Mouse (Mus musculus): ENCODE measurements at regions not wholly inside any gene's neighbourhood (a gene's known extent, or its start where the extent isn't known, plus 50 kb on each side); places are given as distances from the start of the nearest gene placed in this dataset.
A peak's percentile ranks its signal among the peaks of the same experiment; 100 is the strongest.

GRCm38 (mm10) chr1:151075541-151075940 lies 82.3 kb upstream of the Hmcn1 start:
- H3K9ac ChIP-seq (replicated peaks): no peak overlapping the region
- no peaks in the 10 kb centered on the region for H3K36me3 ChIP-seq
- 87% methylated on average over 6 of the region's 6 CpGs for WGBS
- H3K4me3 ChIP-seq (replicated peaks): no peak overlapping the region
- no peaks in the 10 kb centered on the region for H3K27me3 ChIP-seq
- H3K4me1 ChIP-seq (replicated peaks): peaks cover 3% of the 10 kb centered on the region; the same call in 1 of the 2 replicates
- no peak overlapping the region for H3K27ac ChIP-seq
- H3K9me3 ChIP-seq: no peaks in the 10 kb centered on the region
- no peak for ATAC-seq (ENCODE audit: insufficient number of reproducible peaks, insufficient read depth, low FRiP score, low TSS enrichment, low read depth)
- H3K4me2 ChIP-seq: no peak overlapping the region

- Histone ChIP-seq H3K4me2 (no peak overlapping the region), H3K9ac (replicated peaks) (no peak overlapping the region), H3K27me3 (no peaks in the 10 kb centered on the region), H3K9me3 (no peaks in the 10 kb centered on the region), H3K36me3 (no peaks in the 10 kb centered on the region), H3K4me3 (replicated peaks) (no peak overlapping the region), H3K27ac (no peak overlapping the region), H3K4me1 (replicated peaks) (peaks cover 6% of the 10 kb centered on the region; the same call in 1 of the 2 replicates)
- no peak for ATAC-seq (ENCODE audit: insufficient number of reproducible peaks, insufficient read depth, low FRiP score, low TSS enrichment, low read depth)
- 38% methylated on average over 16 of the region's 16 CpGs for WGBS
These were observed 85.8 kb upstream of the Hmcn1 start for GRCm38 (mm10) chr1:151078909-151079522.

- no peak overlapping the region for H3K9ac ChIP-seq (replicated peaks)
- H3K27me3 ChIP-seq: no peaks in the 10 kb centered on the region
- 78% methylated on average over 15 of the region's 15 CpGs for WGBS
- no peaks in the 10 kb centered on the region for H3K9me3 ChIP-seq
- peaks cover 6% of the 10 kb centered on the region; the same call in 1 of the 2 replicates for H3K4me1 ChIP-seq (replicated peaks)
- no peaks in the 10 kb centered on the region for H3K36me3 ChIP-seq
- H3K4me3 ChIP-seq (replicated peaks): no peak overlapping the region
- ATAC-seq (ENCODE audit: insufficient number of reproducible peaks, insufficient read depth, low FRiP score, low TSS enrichment, low read depth): no peak
- H3K27ac ChIP-seq: no peak overlapping the region
- H3K4me2 ChIP-seq: no peak overlapping the region
These were observed 86.6 kb upstream of the Hmcn1 start for GRCm38 (mm10) chr1:151079614-151080360.

- H3K27ac ChIP-seq: no peak overlapping the region
- H3K9ac ChIP-seq (replicated peaks): no peak overlapping the region
- no peaks in the 10 kb centered on the region for H3K27me3 ChIP-seq
- H3K4me1 ChIP-seq (replicated peaks): peaks cover 6% of the 10 kb centered on the region; the same call in 1 of the 2 replicates
- no peaks in the 10 kb centered on the region for H3K36me3 ChIP-seq
- H3K4me2 ChIP-seq: 0 out of 2 replicates have a peak overlapping the region, but pooled peaks have one; percentile 1
- H3K4me3 ChIP-seq (replicated peaks): no peak overlapping the region
- H3K9me3 ChIP-seq: no peaks in the 10 kb centered on the region
- WGBS: 34% methylated on average over 9 of the region's 9 CpGs
- ATAC-seq (ENCODE audit: insufficient number of reproducible peaks, insufficient read depth, low FRiP score, low TSS enrichment, low read depth): no peak
These were observed 87.3 kb upstream of the Hmcn1 start for GRCm38 (mm10) chr1:151080510-151080980.

DNA sequence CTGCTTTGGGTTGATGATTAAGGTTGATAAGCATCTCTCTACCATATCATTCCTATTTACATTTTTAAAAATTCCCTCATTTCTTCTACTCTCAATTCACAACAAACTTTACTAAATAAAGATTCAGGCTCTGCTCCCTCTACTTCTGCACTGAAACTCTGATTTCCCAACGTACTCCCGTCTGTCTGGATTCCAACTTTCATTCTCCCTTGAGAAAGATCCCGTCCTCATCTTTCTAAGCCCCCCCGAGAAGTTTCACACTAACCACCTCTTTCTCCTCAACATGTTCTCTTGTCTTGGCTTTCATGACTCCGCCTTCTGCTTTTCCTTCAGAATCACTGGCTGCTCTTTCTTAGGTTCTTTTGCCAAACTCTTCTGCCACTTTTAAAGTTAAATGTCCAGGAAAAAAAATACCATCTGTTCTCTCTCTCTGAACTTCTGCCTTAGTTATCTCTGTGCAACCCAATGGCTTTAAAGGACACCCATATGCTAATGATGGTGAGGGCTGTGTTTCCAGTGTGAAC lies 89.3 kb upstream of the Hmcn1 start:
- H3K4me1 ChIP-seq (replicated peaks): peaks cover 6% of the 10 kb centered on the region; the same call in 1 of the 2 replicates
- 90% methylated on average over 5 of the region's 5 CpGs for WGBS
- no peaks in the 10 kb centered on the region for H3K9me3 ChIP-seq
- H3K9ac ChIP-seq (replicated peaks): no peak overlapping the region
- no peak overlapping the region for H3K4me3 ChIP-seq (replicated peaks)
- H3K27me3 ChIP-seq: no peaks in the 10 kb centered on the region
- H3K27ac ChIP-seq: no peak overlapping the region
- ATAC-seq (ENCODE audit: insufficient number of reproducible peaks, insufficient read depth, low FRiP score, low TSS enrichment, low read depth): no peak
- H3K4me2 ChIP-seq: no peak overlapping the region
- no peaks in the 10 kb centered on the region for H3K36me3 ChIP-seq

DNA sequence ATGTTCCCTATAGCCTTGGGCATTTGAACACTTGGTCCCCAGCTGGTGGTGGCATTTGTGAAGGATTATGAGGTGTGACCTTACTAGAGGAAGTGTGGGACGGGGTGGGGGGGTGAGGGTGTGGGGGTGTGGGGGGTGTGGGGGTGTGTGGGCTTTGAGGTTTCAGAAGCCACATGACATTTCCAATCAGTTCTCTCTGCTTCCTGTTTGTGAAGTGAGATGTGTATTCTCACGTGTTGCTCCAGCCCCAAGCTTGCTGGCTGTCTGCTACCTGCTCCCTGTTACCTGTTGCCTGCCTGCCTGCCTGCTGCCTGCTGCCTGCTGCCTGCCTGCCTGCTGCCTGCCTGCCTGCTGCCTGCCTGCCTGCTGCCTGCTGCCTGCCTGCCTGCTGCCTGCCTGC lies 90.6 kb upstream of the Hmcn1 start:
- Histone ChIP-seq H3K4me1 (replicated peaks) (peaks cover 12% of the 10 kb centered on the region; the same call in 1 of the 2 replicates), H3K36me3 (no peaks in the 10 kb centered on the region), H3K9ac (replicated peaks) (no peak overlapping the region), H3K27ac (no peak overlapping the region), H3K4me3 (replicated peaks) (no peak overlapping the region), H3K27me3 (no peaks in the 10 kb centered on the region), H3K9me3 (no peaks in the 10 kb centered on the region), H3K4me2 (no peak overlapping the region)
- WGBS: 67% methylated on average over 2 of the region's 2 CpGs
- ATAC-seq (ENCODE audit: insufficient number of reproducible peaks, insufficient read depth, low FRiP score, low TSS enrichment, low read depth): no peak

DNA sequence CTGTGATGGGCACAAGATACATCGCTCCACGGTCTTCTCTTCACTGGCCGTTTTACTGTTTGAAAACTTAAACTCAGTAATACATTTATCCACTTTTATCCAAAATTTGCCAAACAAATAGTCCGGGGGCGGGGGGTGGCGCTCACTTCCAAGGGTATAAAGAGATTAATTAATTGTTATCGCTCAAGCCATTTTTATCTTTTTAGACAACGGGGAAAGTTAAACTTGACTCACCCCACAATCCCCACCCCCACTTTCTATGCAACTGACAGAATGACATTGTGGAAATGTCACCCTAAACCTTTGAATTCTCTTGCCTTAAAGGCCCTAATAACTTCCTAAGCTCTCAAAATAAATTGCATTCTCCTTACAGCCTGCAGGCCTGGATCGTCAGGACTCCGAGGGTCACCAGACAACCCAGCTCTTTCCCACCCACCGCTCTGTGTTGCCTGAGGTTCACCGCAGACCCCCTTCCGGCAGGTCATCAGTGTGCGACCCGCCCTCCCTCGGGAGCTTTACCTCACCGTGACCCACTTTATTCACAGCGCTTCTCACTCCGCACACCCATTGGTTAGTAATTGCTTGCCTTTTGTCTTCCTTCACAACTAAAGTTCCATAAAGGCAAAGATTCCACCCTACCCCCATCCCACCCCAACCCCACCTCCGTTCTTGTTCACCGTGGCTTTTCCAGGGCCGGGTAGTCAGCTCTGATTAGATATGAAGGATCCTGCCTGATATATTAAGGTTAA lies 93.0 kb upstream of the Hmcn1 start:
- H3K9me3 ChIP-seq: no peaks in the 10 kb centered on the region
- no peaks in the 10 kb centered on the region for H3K27me3 ChIP-seq
- peaks cover 7% of the 10 kb centered on the region; the same call in 1 of the 2 replicates for H3K4me1 ChIP-seq (replicated peaks)
- 77% methylated on average over 22 of the region's 22 CpGs for WGBS
- no peaks in the 10 kb centered on the region for H3K36me3 ChIP-seq
- ATAC-seq (ENCODE audit: insufficient number of reproducible peaks, insufficient read depth, low FRiP score, low TSS enrichment, low read depth): no peak
- no peak overlapping the region for H3K4me2 ChIP-seq
- no peak overlapping the region for H3K4me3 ChIP-seq (replicated peaks)
- H3K9ac ChIP-seq (replicated peaks): no peak overlapping the region
- H3K27ac ChIP-seq: no peak overlapping the region

DNA sequence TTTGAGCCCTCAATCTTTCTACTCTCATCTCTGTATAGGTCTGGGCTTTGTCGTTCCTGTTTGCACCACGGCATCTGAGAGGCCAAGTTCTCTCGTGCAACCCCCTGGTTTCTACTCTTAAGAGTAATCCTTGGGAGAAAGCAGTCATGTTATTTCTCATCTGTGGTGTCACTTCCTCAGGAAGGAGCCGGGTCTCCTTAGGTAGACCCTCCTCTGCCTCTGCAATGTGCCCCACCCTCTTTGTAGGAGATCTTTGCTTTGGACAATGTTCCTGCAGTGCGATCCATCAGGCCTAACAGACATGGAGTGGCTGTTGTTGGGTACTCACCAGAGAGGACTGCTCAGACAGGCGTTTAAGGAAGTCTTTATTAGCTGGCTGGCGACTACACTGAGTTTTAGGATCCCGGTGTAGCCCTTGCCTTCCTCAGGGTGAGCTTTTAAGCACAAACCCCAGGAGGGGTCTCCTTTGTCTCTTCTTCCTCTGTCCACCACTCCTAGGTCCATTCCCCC lies 94.0 kb upstream of the Hmcn1 start:
- WGBS: 76% methylated on average over 8 of the region's 8 CpGs
- Histone ChIP-seq H3K36me3 (no peaks in the 10 kb centered on the region), H3K9me3 (no peaks in the 10 kb centered on the region), H3K4me2 (no peak overlapping the region), H3K9ac (replicated peaks) (no peak overlapping the region), H3K27me3 (no peaks in the 10 kb centered on the region), H3K4me1 (replicated peaks) (peaks cover 7% of the 10 kb centered on the region; the same call in 1 of the 2 replicates), H3K27ac (no peak overlapping the region), H3K4me3 (replicated peaks) (no peak overlapping the region)
- ATAC-seq (ENCODE audit: insufficient number of reproducible peaks, insufficient read depth, low FRiP score, low TSS enrichment, low read depth): no peak

DNA sequence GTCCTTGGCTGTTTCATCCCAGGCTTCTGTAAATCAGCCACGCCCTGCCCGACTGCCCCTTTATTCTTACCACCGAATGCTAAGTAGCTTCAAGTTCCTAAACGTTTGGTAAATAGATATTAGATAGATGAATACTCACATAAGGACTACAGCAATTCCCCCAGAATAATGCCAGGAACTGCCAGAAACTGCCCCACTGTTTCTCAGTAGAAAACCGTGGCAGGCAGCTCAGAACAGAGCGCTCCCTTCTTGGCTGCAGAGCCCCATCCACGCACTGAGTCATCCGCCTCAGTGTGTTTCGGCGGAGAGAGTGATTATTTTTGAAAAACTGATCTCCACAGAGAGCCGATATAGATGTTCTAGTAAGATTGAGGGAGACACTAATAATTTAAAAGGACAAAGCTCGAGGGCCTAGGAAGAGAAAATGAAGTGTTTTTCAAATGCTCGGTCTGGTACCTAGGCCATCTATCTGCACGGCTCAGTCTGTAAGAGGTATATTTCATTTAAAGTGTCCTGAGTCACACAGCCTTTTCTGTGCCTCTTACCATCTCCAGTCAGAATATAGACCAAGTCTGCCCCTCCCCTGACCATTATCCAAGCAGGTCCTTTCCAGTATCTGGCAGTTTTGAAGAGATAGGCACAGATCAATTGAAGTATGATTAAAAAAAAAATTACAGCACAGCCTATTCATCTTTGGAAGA lies 94.4 kb upstream of the Gm47985 start:
- ATAC-seq (ENCODE audit: insufficient number of reproducible peaks, insufficient read depth, low FRiP score, low TSS enrichment, low read depth): no peak

DNA sequence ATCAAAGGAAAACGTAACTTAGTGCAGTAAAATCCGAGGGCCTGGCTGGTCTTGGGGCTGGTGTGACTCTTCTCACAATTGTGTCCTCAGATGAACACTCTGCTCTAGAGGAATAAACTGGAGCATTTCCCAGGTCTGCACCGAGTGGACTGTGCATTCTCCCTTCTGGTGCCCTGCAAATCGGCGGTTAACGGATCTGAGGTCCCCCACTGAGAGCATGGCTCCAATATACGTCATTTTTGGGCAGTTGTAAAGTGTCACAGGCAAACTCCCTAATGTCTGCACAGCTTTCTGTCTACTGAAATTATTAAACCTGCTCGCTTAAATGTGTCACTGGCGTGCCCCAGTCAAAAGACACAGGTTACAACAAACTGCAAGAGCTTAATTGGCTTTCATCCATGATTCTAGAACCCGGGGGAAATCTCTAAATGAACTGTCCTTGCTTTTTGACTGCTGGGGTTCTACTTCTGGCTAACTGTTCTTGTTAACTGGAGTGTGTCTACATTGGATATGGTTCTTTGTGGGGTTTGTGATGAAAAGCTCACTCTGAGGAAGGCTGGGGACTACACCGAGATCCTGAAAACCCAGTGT lies 93.7 kb upstream of the Gm47985 start:
- WGBS: 60% methylated on average over 11 of the region's 11 CpGs
- Histone ChIP-seq H3K9ac (replicated peaks) (no peak overlapping the region), H3K27me3 (no peaks in the 10 kb centered on the region), H3K9me3 (no peaks in the 10 kb centered on the region), H3K4me2 (no peak overlapping the region), H3K4me1 (replicated peaks) (peaks cover 7% of the 10 kb centered on the region; the same call in 1 of the 2 replicates), H3K4me3 (replicated peaks) (no peak overlapping the region), H3K27ac (no peak overlapping the region), H3K36me3 (no peaks in the 10 kb centered on the region)
- no peak for ATAC-seq (ENCODE audit: insufficient number of reproducible peaks, insufficient read depth, low FRiP score, low TSS enrichment, low read depth)

More for the DNA sequence above, 94.4 kb upstream of the Gm47985 start:
- H3K4me2 ChIP-seq: no peak overlapping the region
- no peak overlapping the region for H3K9ac ChIP-seq (replicated peaks)
- H3K9me3 ChIP-seq: no peaks in the 10 kb centered on the region
- no peak overlapping the region for H3K4me3 ChIP-seq (replicated peaks)
- WGBS: 85% methylated on average over 14 of the region's 14 CpGs
- no peaks in the 10 kb centered on the region for H3K36me3 ChIP-seq
- no peaks in the 10 kb centered on the region for H3K27me3 ChIP-seq
- H3K27ac ChIP-seq: no peak overlapping the region
- peaks cover 7% of the 10 kb centered on the region; the same call in 1 of the 2 replicates for H3K4me1 ChIP-seq (replicated peaks)
